Mouse (Mus musculus): ENCODE results near the gene Olfr187. TPM values are rescaled to one million over a fixed set of nuclear protein-coding genes. Genes with fewer than 3 reads are reported as not detected.
"Not testable (repeated sequence)": the region's sequence is repeated elsewhere in the genome, so short reads cannot be mapped to it uniquely, and the experiment has no call there.

The Olfr187 gene
- not detected for polyA plus RNA-seq (2012; fragmentation: generic; extraction: Trizol)

GRCm38 (mm10) chr16:59039710-59040109 lies at the start of gene Olfr187:
Gene Olfr187 (minus strand): TSS chr16:59039767.
- H3K36me3 ChIP-seq (ENCODE audit: control insufficient read depth, insufficient read depth), result no peaks in the 10 kb centered on the region
- H3K27me3 ChIP-seq (ENCODE audit: control insufficient read depth, insufficient read depth, insufficient read length), result no peaks in the 10 kb centered on the region
- no peak within 1 kb of the TSS for H3K4me3 ChIP-seq
- no peaks in the 10 kb centered on the region for H3K79me2 ChIP-seq (ENCODE audit: control insufficient read depth, insufficient read depth)
- H3ac ChIP-seq (ENCODE audit: control insufficient read depth, insufficient read length), result no peak within 1 kb of the TSS
- H3K4me2 ChIP-seq (ENCODE audit: low read depth), result no peak within 1 kb of the TSS
- TF ChIP-seq MYOG (IDR thresholded peaks at IDR 0.05; ENCODE audit: control insufficient read depth in 1 of 3, insufficient read depth in 1 of 3, insufficient read length in 2 of 3, low read depth in 2 of 3) (no peak), TCF12 (IDR thresholded peaks at IDR 0.05; ENCODE audit: insufficient read depth, poor library complexity, severe bottlenecking) (no peak), POLR2AphosphoS2 (IDR thresholded peaks at IDR 0.05; ENCODE audit: insufficient read length, low read depth) (no peak), CEBPB (IDR thresholded peaks at IDR 0.05; ENCODE audit: insufficient read depth, poor library complexity, severe bottlenecking) (no peak), REST (IDR thresholded peaks at IDR 0.05; ENCODE audit: insufficient read depth, insufficient read length) (no peak)

- not testable (repeated sequence) for H3K4me3 ChIP-seq; H3K79me2 ChIP-seq (ENCODE audit: control insufficient read depth, insufficient read depth); H3ac ChIP-seq (ENCODE audit: control insufficient read depth, insufficient read length); H3K36me3 ChIP-seq (ENCODE audit: control insufficient read depth, insufficient read depth); H3K27me3 ChIP-seq (ENCODE audit: control insufficient read depth, insufficient read depth, insufficient read length); H3K4me2 ChIP-seq (ENCODE audit: low read depth)
Observed at GRCm38 (mm10) chr16:59081113-59081512, 41.5 kb upstream of the Olfr187 start.

- TF ChIP-seq MYOG (IDR thresholded peaks at IDR 0.05; ENCODE audit: control insufficient read depth in 1 of 3, insufficient read depth in 1 of 3, insufficient read length in 2 of 3, low read depth in 2 of 3) (no peak), MAX (IDR thresholded peaks at IDR 0.05; ENCODE audit: low read depth) (no peak)
- H3K4me2 ChIP-seq (ENCODE audit: low read depth), result no peak within 1 kb of the TSS
- H3K27me3 ChIP-seq (ENCODE audit: control insufficient read depth, insufficient read depth, insufficient read length), result no peaks in the 10 kb centered on the region
- H3K36me3 ChIP-seq (ENCODE audit: control insufficient read depth, insufficient read depth), result no peaks in the 10 kb centered on the region
- no peak within 1 kb of the TSS for H3K4me3 ChIP-seq
- no peak within 1 kb of the TSS for H3ac ChIP-seq (ENCODE audit: control insufficient read depth, insufficient read length)
- H3K79me2 ChIP-seq (ENCODE audit: control insufficient read depth, insufficient read depth), result no peaks in the 10 kb centered on the region
Observed at GRCm38 (mm10) chr16:59077905-59078304, 38.3 kb upstream of the Olfr187 start, which contains the start of gene Olfr190. Gene Olfr190 (minus strand): TSS chr16:59078005.

- Histone ChIP-seq H3K36me3 (ENCODE audit: control insufficient read depth, insufficient read depth) (no peaks in the 10 kb centered on the region), H3K4me2 (ENCODE audit: low read depth) (no peak overlapping the region), H3K27me3 (ENCODE audit: control insufficient read depth, insufficient read depth, insufficient read length) (no peaks in the 10 kb centered on the region), H3ac (ENCODE audit: control insufficient read depth, insufficient read length) (no peak overlapping the region), H3K4me3 (no peak overlapping the region), H3K79me2 (ENCODE audit: control insufficient read depth, insufficient read depth) (no peaks in the 10 kb centered on the region)
- TF ChIP-seq REST (IDR thresholded peaks at IDR 0.05; ENCODE audit: insufficient read depth, insufficient read length), result no peak
- TF ChIP-seq MAX (IDR thresholded peaks at IDR 0.05; ENCODE audit: low read depth), result no peak
- TF ChIP-seq TCF12 (IDR thresholded peaks at IDR 0.05; ENCODE audit: insufficient read depth, poor library complexity, severe bottlenecking), result no peak
- TF ChIP-seq CEBPB (IDR thresholded peaks at IDR 0.05; ENCODE audit: insufficient read depth, poor library complexity, severe bottlenecking), result no peak
- no peak for TF ChIP-seq E2F4 (IDR thresholded peaks at IDR 0.05; ENCODE audit: insufficient read depth)
- TF ChIP-seq TCF3 (IDR thresholded peaks at IDR 0.05; ENCODE audit: insufficient read length, low read depth), result no peak
- no peak for TF ChIP-seq MYOD1 (IDR thresholded peaks at IDR 0.05; ENCODE audit: control insufficient read depth in 1 of 3, insufficient read length in 2 of 3, low read depth in 2 of 3)
- no peak for TF ChIP-seq POLR2A (IDR thresholded peaks at IDR 0.05; ENCODE audit: insufficient read length, low read depth)
- TF ChIP-seq USF1 (IDR thresholded peaks at IDR 0.05; ENCODE audit: low read depth), result no peak
- TF ChIP-seq POLR2AphosphoS2 (IDR thresholded peaks at IDR 0.05; ENCODE audit: insufficient read length, low read depth), result no peak
Observed at GRCm38 (mm10) chr16:59073520-59073919, 34.0 kb upstream of the Olfr187 start.

GRCm38 (mm10) chr16:59071755-59072154 lies 32.2 kb upstream of the Olfr187 start:
- Histone ChIP-seq H3K79me2 (ENCODE audit: control insufficient read depth, insufficient read depth) (no peaks in the 10 kb centered on the region), H3ac (ENCODE audit: control insufficient read depth, insufficient read length) (no peak overlapping the region), H3K4me2 (ENCODE audit: low read depth) (no peak overlapping the region), H3K27me3 (ENCODE audit: control insufficient read depth, insufficient read depth, insufficient read length) (no peaks in the 10 kb centered on the region), H3K36me3 (ENCODE audit: control insufficient read depth, insufficient read depth) (no peaks in the 10 kb centered on the region), H3K4me3 (no peak overlapping the region)
- TF ChIP-seq TCF12 (IDR thresholded peaks at IDR 0.05; ENCODE audit: insufficient read depth, poor library complexity, severe bottlenecking) (no peak), MYOD1 (IDR thresholded peaks at IDR 0.05; ENCODE audit: control insufficient read depth in 1 of 3, insufficient read length in 2 of 3, low read depth in 2 of 3) (no peak), USF1 (IDR thresholded peaks at IDR 0.05; ENCODE audit: low read depth) (no peak), TCF3 (IDR thresholded peaks at IDR 0.05; ENCODE audit: insufficient read length, low read depth) (no peak), POLR2AphosphoS2 (IDR thresholded peaks at IDR 0.05; ENCODE audit: insufficient read length, low read depth) (no peak), MAX (IDR thresholded peaks at IDR 0.05; ENCODE audit: low read depth) (no peak), POLR2A (IDR thresholded peaks at IDR 0.05; ENCODE audit: insufficient read length, low read depth) (no peak), REST (IDR thresholded peaks at IDR 0.05; ENCODE audit: insufficient read depth, insufficient read length) (no peak), CEBPB (IDR thresholded peaks at IDR 0.05; ENCODE audit: insufficient read depth, poor library complexity, severe bottlenecking) (no peak), SRF (IDR thresholded peaks at IDR 0.05; ENCODE audit: control insufficient read depth, insufficient read length, low read depth) (no peak), E2F4 (IDR thresholded peaks at IDR 0.05; ENCODE audit: insufficient read depth) (no peak), MYOG (IDR thresholded peaks at IDR 0.05; ENCODE audit: control insufficient read depth in 1 of 3, insufficient read depth in 1 of 3, insufficient read length in 2 of 3, low read depth in 2 of 3) (no peak)

GRCm38 (mm10) chr16:59062411-59062810 lies 22.8 kb upstream of the Olfr187 start:
- H3K4me3 ChIP-seq; H3K27me3 ChIP-seq (ENCODE audit: control insufficient read depth, insufficient read depth, insufficient read length); H3K36me3 ChIP-seq (ENCODE audit: control insufficient read depth, insufficient read depth): not testable (repeated sequence)

GRCm38 (mm10) chr16:59049286-59049685 lies 9.7 kb upstream of the Olfr187 start:
- H3K4me3 ChIP-seq; H3K27me3 ChIP-seq (ENCODE audit: control insufficient read depth, insufficient read depth, insufficient read length); H3K4me2 ChIP-seq (ENCODE audit: low read depth); H3K79me2 ChIP-seq (ENCODE audit: control insufficient read depth, insufficient read depth); H3K36me3 ChIP-seq (ENCODE audit: control insufficient read depth, insufficient read depth); H3ac ChIP-seq (ENCODE audit: control insufficient read depth, insufficient read length): not testable (repeated sequence)

More at GRCm38 (mm10) chr16:59062411-59062810, 22.8 kb upstream of the Olfr187 start:
- not testable (repeated sequence) for H3K4me2 ChIP-seq (ENCODE audit: low read depth); H3ac ChIP-seq (ENCODE audit: control insufficient read depth, insufficient read length); H3K79me2 ChIP-seq (ENCODE audit: control insufficient read depth, insufficient read depth)

All from myocyte (in vitro differentiated cells).